Mouse (Mus musculus): ENCODE data around the gene Ncapg2.

Gene Ncapg2

DNA sequence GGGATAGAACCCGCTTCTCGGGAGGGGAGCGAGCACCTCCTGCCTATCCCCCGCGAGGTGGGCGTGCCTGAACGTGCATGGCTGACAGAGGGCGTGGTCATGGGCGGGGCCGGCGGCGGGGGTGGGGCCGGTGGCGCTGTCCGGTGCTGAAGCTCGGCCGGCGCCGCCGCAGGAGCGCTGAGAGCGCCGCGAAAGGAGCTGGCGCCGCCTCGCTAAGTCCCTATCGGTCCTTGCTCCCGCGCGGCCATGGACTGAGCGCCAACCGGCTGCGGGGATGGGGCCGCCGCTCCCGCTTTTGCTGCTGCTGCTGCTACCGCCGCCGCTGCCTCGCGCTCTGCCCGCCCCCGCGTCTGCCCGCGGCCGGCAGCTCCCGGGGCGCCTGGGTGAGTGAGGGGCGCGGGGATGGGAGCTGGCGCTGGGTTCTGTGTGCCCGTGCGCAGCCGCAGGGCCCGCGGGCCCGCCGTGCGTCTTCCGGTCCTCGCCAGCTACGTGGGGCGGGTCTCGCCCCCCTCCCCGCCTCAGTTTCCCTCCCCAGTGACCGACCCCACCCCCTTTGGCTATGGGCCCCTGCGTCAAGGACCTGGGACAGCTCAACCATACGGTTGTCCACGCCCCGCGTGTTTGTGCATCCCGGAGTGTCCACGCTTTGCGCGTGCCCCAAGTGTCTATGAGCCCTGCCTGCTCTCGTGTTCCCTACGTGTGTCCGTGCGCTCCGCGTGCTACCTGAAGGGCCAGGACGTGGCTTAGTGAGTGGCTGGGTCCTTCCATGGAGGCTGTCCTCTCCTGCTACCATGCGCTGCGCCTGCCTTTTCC is 80.6 kb downstream of the Ncapg2 start, which contains the start of gene Ptprn2:
Gene Ptprn2, plus strand, starts transcription at position 130 of the 813 bp plus-strand sequence.
- POLR2A ChIA-PET, result interaction anchor here in 3 of 4 experiments (0.8 to 1.5 kb wide), 5 partner anchors 13 to 81 kb away, joined by 3 to 7 read pairs (median 3); partner anchors contain the start of gene Ncapg2 (in 2 of the 3)
- CTCF ChIA-PET, result interaction anchor here in 1 of 4 experiments (0.6 to 0.7 kb wide), 2 partner anchors 208 to 340 kb away, joined by 3 read pairs; no protein-coding TSS in a partner anchor

GRCm38 (mm10) chr12:116486404-116486730 is 81.2 kb downstream of the Ncapg2 start:
- CTCF ChIA-PET, result interaction anchor here in 1 of 4 experiments (0.6 kb wide), 1 partner anchor 207 kb away, joined by 3 read pairs; no protein-coding TSS in a partner anchor
- POLR2A ChIA-PET, result interaction anchor here in 2 of 4 experiments (0.8 to 1.5 kb wide), 4 partner anchors 13 to 206 kb away, joined by 3 to 7 read pairs (median 4); partner anchors contain the start of genes Esyt2 (in 1 of the 2) and Ncapg2 (in 1 of the 2)

GRCm38 (mm10) chr12:116488836-116489235 is 83.6 kb downstream of the Ncapg2 start:
- ChIA-PET CTCF (no interaction called here), POLR2A (interaction anchor here in 1 of 4 experiments (1.0 kb wide), 1 partner anchor 159 kb away, joined by 3 read pairs; no protein-coding TSS in a partner anchor)

- POLR2A ChIA-PET, result no interaction called here
- CTCF ChIA-PET, result interaction anchor here in 1 of 4 experiments (0.7 kb wide), 1 partner anchor 20 kb away, joined by 8 read pairs; no protein-coding TSS in a partner anchor
These were observed 85.6 kb downstream of the Ncapg2 start for GRCm38 (mm10) chr12:116490575-116491356.

DNA sequence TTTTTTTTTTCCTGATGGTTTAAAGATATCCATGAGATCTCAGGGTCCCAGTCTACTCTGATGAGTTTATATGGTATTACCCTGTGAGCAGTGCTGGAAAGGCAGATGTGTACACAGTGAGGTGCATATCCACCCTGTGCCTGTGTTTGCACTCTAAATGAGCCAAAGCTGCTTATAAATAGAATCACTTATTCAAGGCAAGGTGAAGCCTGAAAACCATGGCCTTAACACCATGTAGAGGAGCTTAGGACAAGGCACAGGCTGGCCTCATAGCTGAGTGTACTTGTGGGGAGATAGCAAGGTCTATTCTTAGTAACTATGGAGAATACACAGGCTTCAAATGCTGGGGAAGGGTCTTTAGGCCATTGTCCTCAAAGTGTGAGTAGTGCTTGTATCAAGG is 93.5 kb downstream of the Ncapg2 start:
- ChIA-PET CTCF (no interaction called here), POLR2A (no interaction called here)

- ChIA-PET POLR2A (interaction anchor here in 1 of 4 experiments (1.1 kb wide), 1 partner anchor 15 kb away, joined by 4 read pairs; the partner anchor contains the start of gene Ptprn2), CTCF (no interaction called here)
These were observed 95.5 kb downstream of the Ncapg2 start for GRCm38 (mm10) chr12:116500652-116501051.

- CTCF ChIA-PET, result no interaction called here
- POLR2A ChIA-PET, result no interaction called here
These were observed 107.3 kb downstream of the Ncapg2 start for GRCm38 (mm10) chr12:116512482-116512881.

Measured in embryonic stem cell, embryonic (primary cell).